Mouse (Mus musculus): ENCODE data around the gene Tcfl5. TPM values are rescaled to one million over a fixed set of nuclear protein-coding genes. Genes with fewer than 3 reads are reported as not detected.

Tcfl5 gene
- not detected in 2 replicates for total RNA-seq (2015)
- not detected in 2 replicates for total RNA-seq (2017)

DNA sequence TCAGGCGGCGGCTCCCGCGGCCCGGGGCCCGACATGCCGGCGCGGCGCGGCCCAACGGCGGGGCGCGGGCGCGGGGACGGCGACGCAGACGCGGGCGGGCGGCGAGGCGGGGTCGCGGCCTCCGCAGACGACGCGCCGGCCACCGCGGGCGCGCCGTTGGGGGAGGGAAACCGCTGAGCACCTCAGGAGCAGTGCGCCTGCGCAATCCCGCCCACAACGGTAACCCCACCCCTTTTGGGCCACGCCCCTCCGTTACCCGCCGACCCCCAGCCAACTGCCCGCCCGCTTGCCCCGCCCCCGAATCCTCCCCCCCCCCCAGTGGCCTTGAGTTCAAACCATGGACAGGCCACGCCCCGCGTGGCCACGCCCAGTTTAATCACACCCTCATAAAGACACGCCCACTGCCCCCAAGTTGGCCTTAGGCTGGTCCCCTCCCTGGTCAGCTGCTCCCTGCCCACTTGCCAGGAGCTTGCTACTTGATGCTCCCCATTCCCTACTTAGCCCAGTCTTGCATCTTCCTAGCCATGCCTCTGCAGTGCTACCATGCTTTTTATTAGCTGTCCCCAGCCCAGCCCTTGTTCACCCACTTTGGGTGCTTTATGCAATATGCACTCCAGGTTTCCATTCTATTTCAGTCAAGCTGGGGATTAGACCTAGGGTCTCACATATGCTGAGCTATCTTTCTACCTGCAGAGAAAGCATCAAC is at the start of gene Tcfl5:
Gene Tcfl5, minus strand, starts transcription at position 154 of the 706 bp plus-strand sequence.
- ATAC-seq (replicated peaks; ENCODE audit: poor library complexity): no peak

DNA sequence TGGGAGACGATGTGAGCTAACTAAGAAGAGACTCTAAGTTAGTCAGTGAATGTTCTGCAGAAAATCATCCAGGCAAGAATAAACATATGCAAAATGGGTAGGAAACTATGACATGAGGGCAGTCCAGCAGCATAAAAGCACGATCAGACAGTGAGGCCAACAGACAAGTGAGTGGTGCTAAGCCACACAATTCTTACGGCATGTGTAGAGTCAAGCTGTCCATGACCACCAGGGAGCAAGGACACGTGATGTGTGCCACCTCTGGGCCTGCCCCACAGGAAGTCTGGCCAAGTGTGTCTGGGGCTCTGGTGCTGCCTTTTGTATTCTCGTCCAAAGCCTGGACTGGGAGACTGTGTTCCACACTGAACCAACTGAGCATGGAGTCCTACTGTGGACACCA is 47.3 kb upstream of the Tcfl5 start:
- peak; percentile 35 for ATAC-seq (replicated peaks; ENCODE audit: poor library complexity)

GRCm38 (mm10) chr2:180684031-180684430 is 41.5 kb upstream of the Tcfl5 start:
- ATAC-seq (replicated peaks; ENCODE audit: poor library complexity): no peak

DNA sequence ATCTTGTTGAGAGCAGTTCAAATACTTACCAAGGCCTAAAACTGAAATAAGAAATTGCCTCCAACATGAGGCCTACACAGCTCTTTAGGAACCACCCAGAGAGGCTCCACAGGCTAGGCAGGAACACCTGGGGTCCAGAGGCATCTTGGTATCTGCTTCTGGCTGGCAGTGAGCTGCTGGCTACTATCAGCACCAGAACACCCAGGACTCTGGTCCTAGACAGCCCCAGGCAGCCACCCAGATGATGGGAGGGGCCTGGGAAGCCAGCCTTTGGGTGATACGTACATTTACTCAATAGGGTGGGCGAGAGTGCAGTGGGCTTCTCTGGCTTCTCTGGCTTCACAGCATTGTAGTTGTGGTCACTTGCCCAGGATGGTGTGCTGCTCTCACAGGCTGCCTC is 41.0 kb upstream of the Tcfl5 start:
- peak; percentile 55 for ATAC-seq (replicated peaks; ENCODE audit: poor library complexity)

- ATAC-seq (replicated peaks; ENCODE audit: poor library complexity): no peak
Measured at GRCm38 (mm10) chr2:180681225-180681624, 38.7 kb upstream of the Tcfl5 start.

GRCm38 (mm10) chr2:180678609-180679140 is 36.2 kb upstream of the Tcfl5 start:
- ATAC-seq (replicated peaks; ENCODE audit: poor library complexity): peak; percentile 89

DNA sequence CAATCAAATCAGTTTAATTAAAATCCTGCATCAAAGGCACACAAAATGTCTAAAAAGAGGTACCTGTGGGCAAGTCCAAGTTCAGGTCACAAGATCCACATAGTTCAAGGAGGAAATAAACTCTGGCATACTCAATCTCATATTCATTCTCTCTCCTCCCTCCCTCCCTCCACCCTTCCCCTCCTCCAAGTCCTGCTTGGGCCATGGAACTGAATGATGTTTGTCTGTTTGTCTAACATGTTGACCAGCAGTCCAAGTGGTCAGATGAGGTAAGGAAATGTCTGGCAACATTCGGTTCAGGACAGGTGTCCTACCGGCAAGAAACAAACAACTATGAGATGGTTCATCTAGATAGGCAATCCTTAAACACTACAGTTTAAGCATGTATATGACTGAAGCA is 34.2 kb upstream of the Tcfl5 start:
- ATAC-seq (replicated peaks; ENCODE audit: poor library complexity): no peak

- ATAC-seq (replicated peaks; ENCODE audit: poor library complexity): no peak
Measured at GRCm38 (mm10) chr2:180662008-180662407, 19.5 kb upstream of the Tcfl5 start.

DNA sequence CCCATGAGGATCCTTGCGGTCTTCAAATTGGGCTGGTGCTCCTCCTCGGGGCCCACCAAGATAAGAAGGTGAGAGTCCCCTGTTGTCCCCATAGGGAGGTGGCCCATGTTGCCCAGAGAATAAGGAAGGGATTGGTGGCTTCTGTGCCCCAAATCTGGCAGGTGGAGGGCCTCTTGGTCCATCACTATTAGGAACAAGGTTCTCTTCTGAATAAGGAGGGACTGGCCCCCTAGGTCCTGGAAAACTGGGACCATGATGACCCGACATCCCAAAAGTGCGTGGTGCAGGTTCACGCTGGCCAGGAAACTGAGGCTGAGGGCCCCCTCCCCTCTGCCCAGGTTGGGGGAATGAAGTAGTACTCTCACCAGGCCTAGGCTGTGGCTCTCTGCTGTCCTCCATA is 18.0 kb upstream of the Tcfl5 start:
- ATAC-seq (replicated peaks; ENCODE audit: poor library complexity): no peak

DNA sequence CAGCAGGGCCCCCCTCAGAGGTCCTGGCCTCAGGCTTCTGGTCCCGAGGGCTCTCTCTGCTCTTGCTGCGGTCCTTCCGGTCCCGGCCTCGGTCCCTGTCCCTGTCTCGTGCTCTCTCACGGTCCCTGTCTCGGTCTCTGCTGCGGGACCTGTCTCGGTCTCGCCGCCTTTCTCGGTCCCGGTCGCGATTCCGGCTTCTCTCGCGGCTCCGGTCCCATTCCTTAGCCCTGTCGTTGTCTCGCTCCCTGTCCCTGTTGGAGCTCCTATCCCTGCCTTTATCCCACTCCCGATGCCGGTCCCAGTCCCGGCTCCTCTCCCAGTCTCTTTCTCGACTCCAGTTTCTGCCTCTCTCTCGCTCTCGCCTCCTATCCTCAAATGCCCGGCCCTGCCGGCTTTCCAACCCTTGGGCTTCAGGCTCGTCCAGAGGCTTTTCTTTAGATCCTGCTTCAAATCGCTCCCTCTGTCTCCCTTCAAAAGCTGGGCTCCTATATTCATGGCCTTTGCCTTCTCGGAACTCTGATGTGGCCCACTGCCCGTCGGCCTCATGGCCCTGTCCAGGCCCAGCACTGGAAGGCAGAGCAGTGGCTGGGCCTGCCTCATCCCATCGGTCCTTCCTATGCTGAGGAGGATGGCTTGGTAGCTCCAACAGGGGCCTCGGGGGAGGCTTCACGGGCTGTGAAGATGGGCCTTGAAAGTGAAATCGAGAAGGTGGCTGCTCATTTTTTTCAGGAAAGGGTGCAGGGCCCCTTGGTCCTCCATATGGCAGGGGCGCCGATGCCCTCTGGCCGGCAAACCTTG is 17.0 kb upstream of the Tcfl5 start:
- ATAC-seq (replicated peaks; ENCODE audit: poor library complexity): no peak

- no peak for ATAC-seq (replicated peaks; ENCODE audit: poor library complexity)
Measured at GRCm38 (mm10) chr2:180658381-180658780, 15.9 kb upstream of the Tcfl5 start.

DNA sequence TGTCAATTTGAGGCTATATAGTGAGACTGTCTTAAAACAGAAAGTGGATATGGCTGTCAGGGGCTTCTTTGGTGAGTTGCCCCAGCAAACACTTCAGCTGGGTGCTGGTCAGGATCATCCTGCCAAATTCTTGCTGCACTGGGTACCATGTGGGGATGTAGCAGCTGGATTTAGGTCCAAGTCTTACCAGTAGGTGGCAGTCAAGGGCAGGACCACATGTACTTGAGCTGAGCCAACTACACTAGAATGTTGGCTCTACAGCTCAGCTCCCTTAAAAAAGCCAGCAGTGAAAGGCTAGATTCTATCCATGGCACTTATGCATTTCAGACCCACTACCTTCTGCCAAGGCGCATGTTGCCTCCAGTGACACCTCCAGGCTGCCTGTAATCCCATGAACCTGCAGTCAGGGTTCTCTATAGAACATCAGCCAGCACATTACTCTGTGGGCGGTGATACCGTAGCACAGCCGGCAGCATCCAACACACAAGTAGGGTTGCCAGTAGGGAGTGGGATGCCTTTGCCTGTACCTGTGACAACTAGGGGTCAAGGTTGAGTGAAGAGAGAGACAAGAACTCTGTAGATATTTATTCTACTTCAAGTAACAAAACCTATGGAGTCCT is 15.0 kb upstream of the Tcfl5 start:
- peak; percentile 97 for ATAC-seq (replicated peaks; ENCODE audit: poor library complexity)

GRCm38 (mm10) chr2:180655150-180655549 is 12.6 kb upstream of the Tcfl5 start:
- ATAC-seq (replicated peaks; ENCODE audit: poor library complexity): no peak

- no peak for ATAC-seq (replicated peaks; ENCODE audit: poor library complexity)
Measured at GRCm38 (mm10) chr2:180654666-180655065, 12.2 kb upstream of the Tcfl5 start.

GRCm38 (mm10) chr2:180646841-180647240 is 4.3 kb upstream of the Tcfl5 start:
- peak; percentile 14; the same call in 1 of the 2 replicates for ATAC-seq (replicated peaks; ENCODE audit: poor library complexity)

DNA sequence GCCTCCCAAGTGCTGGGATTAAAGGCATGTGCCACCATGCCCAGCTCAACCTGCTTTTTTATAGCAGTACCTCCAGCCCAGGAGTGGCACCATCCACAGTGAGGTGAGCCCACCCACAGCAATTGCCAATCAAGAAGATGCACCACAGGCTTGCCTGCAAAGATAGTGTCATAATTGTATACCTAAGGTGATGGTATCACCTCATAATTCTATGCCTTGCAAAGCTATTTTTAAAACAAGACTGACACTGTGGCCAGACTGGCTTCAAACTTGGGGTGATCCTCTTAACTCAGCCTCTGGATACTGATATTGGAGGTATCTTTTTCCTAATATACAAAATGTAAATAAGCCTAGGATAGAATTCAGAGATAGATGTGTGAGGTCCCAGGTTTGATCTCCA is 1.1 kb upstream of the Tcfl5 start:
- no peak for ATAC-seq (replicated peaks; ENCODE audit: poor library complexity)

- no peak for ATAC-seq (replicated peaks; ENCODE audit: poor library complexity)
Measured at GRCm38 (mm10) chr2:180641576-180642554, 643 bp downstream of the Tcfl5 start.

GRCm38 (mm10) chr2:180611882-180612281 is 30.6 kb downstream of the Tcfl5 start:
- ATAC-seq (replicated peaks; ENCODE audit: poor library complexity): no peak

DNA sequence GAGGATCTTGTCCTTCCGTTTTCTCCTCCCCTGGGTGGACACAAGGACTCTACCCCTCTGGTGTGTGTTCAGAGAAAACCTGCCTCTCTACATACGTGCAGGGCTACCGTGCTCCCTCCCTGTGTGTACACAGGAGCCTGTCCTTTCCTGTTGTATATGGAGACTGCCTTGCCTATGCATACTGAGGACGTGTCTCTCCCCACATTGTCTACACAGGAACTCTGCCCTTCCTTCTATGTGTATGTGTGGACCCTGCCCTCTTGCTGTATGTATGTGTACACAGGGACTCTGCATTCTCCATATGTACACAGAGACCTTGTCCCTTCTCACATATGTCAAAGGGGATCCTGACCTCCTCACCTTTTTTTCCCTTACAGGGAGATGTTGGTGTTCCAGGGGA is 32.2 kb downstream of the Tcfl5 start:
- no peak for ATAC-seq (replicated peaks; ENCODE audit: poor library complexity)

DNA sequence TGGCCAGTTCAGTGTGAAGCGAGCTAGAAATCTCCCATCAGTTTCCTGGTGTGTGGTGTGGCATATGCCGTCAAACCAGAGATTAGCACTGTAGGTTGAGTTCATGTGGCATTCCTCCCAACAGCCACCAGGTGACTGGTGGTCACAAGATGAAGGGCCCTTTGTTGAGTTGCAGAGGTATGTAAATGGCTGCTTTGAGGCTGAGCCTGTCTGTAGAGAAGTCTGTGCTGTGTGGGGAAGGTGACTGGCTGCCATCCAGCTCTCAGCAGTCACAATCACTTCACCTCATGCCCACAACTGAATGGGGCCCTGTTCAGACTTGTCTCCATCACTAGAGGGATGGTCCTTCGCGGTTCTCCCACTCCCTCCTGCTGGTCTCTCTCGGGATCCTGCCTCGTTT is 37.7 kb downstream of the Tcfl5 start:
- ATAC-seq (replicated peaks; ENCODE audit: poor library complexity): no peak

Data from megakaryocyte progenitor cell, adult 5-6 weeks (primary cell).